Comparison of ENCODE assay signal across 9 mouse cellular contexts in the genomic region with DNA sequence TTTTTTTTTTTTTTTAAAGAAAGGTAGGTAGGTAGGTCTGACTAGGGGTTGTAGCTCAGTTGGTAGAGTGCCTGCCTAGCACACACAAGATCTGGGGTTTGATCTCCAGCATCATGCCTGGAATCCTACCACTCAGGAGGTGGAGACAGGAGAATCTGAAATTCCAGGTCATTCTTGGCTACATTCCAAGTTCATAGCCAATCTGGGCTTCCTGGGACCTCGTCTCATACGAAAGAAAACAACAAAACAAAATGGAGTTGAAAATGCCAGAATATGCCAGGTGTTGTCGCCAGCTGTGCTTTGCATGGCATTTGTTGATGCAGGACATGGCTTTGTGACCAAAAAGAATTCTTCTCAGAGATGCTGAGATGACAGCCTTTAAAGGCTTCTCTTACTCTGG. TPM values are rescaled to one million over a fixed set of nuclear protein-coding genes. Genes with fewer than 3 reads are reported as not detected.
DNase-seq lines count a peak whose midpoint lies in the region; ATAC-seq and TF ChIP-seq lines count a peak whose summit lies in the region.
"Had no signal": no experiment of that assay in that cellular context is flagged by ENCODE, and none has a peak within 500 bp of the region (broad histone marks: within the 10 kb centered on the region; RNA-seq: fewer than 3 reads in every experiment).

No protein-coding gene starts in this region.

- H3K27ac ChIP-seq in hindbrain, embryonic 14.5 days: no peak overlapping the region
- no peak overlapping the region for H3K27ac ChIP-seq in hindbrain, embryonic 10.5 days
- H3K27ac ChIP-seq in lung, embryonic 14.5 days (ENCODE audit: low read depth): no peak overlapping the region
- H3K27ac ChIP-seq in neural tube, embryonic 13.5 days (replicated peaks): 0 out of 2 replicates have a peak overlapping the region, but pooled peaks have one; percentile 33
- H3K27ac ChIP-seq: limb, embryonic 13.5 days had no signal

- no peaks in the 10 kb centered on the region for H3K27me3 ChIP-seq in hindbrain, embryonic 14.5 days (ENCODE audit: control insufficient read depth, insufficient read depth, low read length)
- H3K27me3 ChIP-seq in hindbrain, embryonic 10.5 days (ENCODE audit: insufficient read depth, poor library complexity, severe bottlenecking): no peaks in the 10 kb centered on the region
- H3K27me3 ChIP-seq in lung, embryonic 14.5 days (ENCODE audit: insufficient read depth, low read length): no peaks in the 10 kb centered on the region
- no peaks in the 10 kb centered on the region for H3K27me3 ChIP-seq in neural tube, embryonic 13.5 days
- H3K27me3 ChIP-seq: limb, embryonic 13.5 days had no signal

- H3K9ac ChIP-seq in hindbrain, embryonic 14.5 days: 0 out of 2 replicates have a peak overlapping the region, but pooled peaks have one; percentile 42
- 0 out of 2 replicates have a peak overlapping the region, but pooled peaks have one; percentile 23 for H3K9ac ChIP-seq in lung, embryonic 14.5 days
- H3K9ac ChIP-seq in neural tube, embryonic 13.5 days: no peak overlapping the region

- no peak overlapping the region for H3K4me3 ChIP-seq in hindbrain, embryonic 14.5 days (replicated peaks; ENCODE audit: low read length)
- H3K4me3 ChIP-seq in hindbrain, embryonic 10.5 days: no peak overlapping the region
- H3K4me3 ChIP-seq in lung, embryonic 14.5 days (ENCODE audit: low read depth, low read length): no peak overlapping the region
- no peak overlapping the region for H3K4me3 ChIP-seq in neural tube, embryonic 13.5 days

- peak; percentile 70 for DNase-seq in cerebellum, adult 9-10 months
- DNase-seq in cerebellum, adult 11 months: no peak
- DNase-seq in hindbrain, embryonic 14.5 days (ENCODE audit: low spot score): no peak
- no peak for DNase-seq in hindbrain, embryonic 10.5 days (ENCODE audit: low spot score)
- no peak for DNase-seq in lung, embryonic 14.5 days
- DNase-seq in lung, postnatal 10 days: no peak
- DNase-seq in right cerebral cortex, postnatal 36 days (ENCODE audit: low spot score in 2 of 2): no peak

- peaks cover 14% of the 10 kb centered on the region for H3K4me1 ChIP-seq in hindbrain, embryonic 14.5 days (replicated peaks; ENCODE audit: control insufficient read depth, insufficient read depth, low read length)
- H3K4me1 ChIP-seq in hindbrain, embryonic 10.5 days (replicated peaks): peaks cover 26% of the 10 kb centered on the region
- H3K4me1 ChIP-seq in lung, embryonic 14.5 days (ENCODE audit: insufficient read depth): 0 out of 2 replicates have a peak, but pooled peaks cover 5% of the 10 kb centered on the region
- H3K4me1 ChIP-seq in neural tube, embryonic 13.5 days (replicated peaks): peaks cover 24% of the 10 kb centered on the region

- 80% methylated on average over 3 of the region's 3 CpGs for WGBS in hindbrain, embryonic 14.5 days
- 73% methylated on average over 3 of the region's 3 CpGs for WGBS in hindbrain, embryonic 10.5 days
- 60% methylated on average over 3 of the region's 3 CpGs for WGBS in lung, embryonic 14.5 days
- 80% methylated on average over 3 of the region's 3 CpGs for WGBS in neural tube, embryonic 13.5 days

- TF ChIP-seq CTCF in lung, embryonic 14.5 days (IDR thresholded peaks at IDR 0.05; ENCODE audit: low read depth): no peak

- no peaks in the 10 kb centered on the region for H3K9me3 ChIP-seq in hindbrain, embryonic 14.5 days (ENCODE audit: control insufficient read depth, low read length)
- no peaks in the 10 kb centered on the region for H3K9me3 ChIP-seq in hindbrain, embryonic 10.5 days
- no peaks in the 10 kb centered on the region for H3K9me3 ChIP-seq in lung, embryonic 14.5 days (ENCODE audit: low read depth, low read length)
- H3K9me3 ChIP-seq in neural tube, embryonic 13.5 days: no peaks in the 10 kb centered on the region
- H3K9me3 ChIP-seq: limb, embryonic 13.5 days had no signal

- no peaks in the 10 kb centered on the region for H3K36me3 ChIP-seq in hindbrain, embryonic 14.5 days (replicated peaks; ENCODE audit: control insufficient read depth, insufficient read depth)
- no peaks in the 10 kb centered on the region for H3K36me3 ChIP-seq in hindbrain, embryonic 10.5 days
- no peaks in the 10 kb centered on the region for H3K36me3 ChIP-seq in lung, embryonic 14.5 days (ENCODE audit: insufficient read depth)
- H3K36me3 ChIP-seq in neural tube, embryonic 13.5 days: no peaks in the 10 kb centered on the region
- H3K36me3 ChIP-seq: limb, embryonic 13.5 days had no signal

- no peak for ATAC-seq in hindbrain, embryonic 14.5 days (ENCODE audit: low FRiP score)
- no peak for ATAC-seq in lung, embryonic 14.5 days (ENCODE audit: insufficient read depth)
- no peak for ATAC-seq in neural tube, embryonic 13.5 days (ENCODE audit: low read depth)

- H3K4me2 ChIP-seq in hindbrain, embryonic 14.5 days (replicated peaks): no peak overlapping the region
- H3K4me2 ChIP-seq in lung, embryonic 14.5 days: peak overlapping the region; percentile 40
- no peak overlapping the region for H3K4me2 ChIP-seq in neural tube, embryonic 13.5 days

RNA-seq across cellular contexts. Expression of gene Txn2, which starts 4.4 kb away (rescaled TPM):
- 207 and 216 TPM in 2 replicates for polyA plus RNA-seq in hindbrain, embryonic 14.5 days (2014; fragmentation: Nextera tagmentation; extraction: Ambion mirVana)
- polyA plus RNA-seq in hindbrain, embryonic 10.5 days (2016; fragmentation: Nextera tagmentation; extraction: Ambion mirVana): 286 and 294 TPM in 2 replicates
- polyA plus RNA-seq in lung, embryonic 14.5 days (2014; fragmentation: Nextera tagmentation; extraction: Ambion mirVana): 209 and 227 TPM in 2 replicates
- 206 and 209 TPM in 2 replicates for polyA plus RNA-seq in neural tube, embryonic 13.5 days (2015; fragmentation: Nextera tagmentation; extraction: Ambion mirVana)

RNA-seq across cellular contexts. Expression of gene Foxred2, which starts 23.3 kb away (rescaled TPM):
- polyA plus RNA-seq in hindbrain, embryonic 14.5 days (2014; fragmentation: Nextera tagmentation; extraction: Ambion mirVana): 10.7 and 10.8 TPM in 2 replicates
- 5.5 and 5.9 TPM in 2 replicates for polyA plus RNA-seq in hindbrain, embryonic 10.5 days (2016; fragmentation: Nextera tagmentation; extraction: Ambion mirVana)
- 5.4 and 5.7 TPM in 2 replicates for polyA plus RNA-seq in lung, embryonic 14.5 days (2014; fragmentation: Nextera tagmentation; extraction: Ambion mirVana)
- polyA plus RNA-seq in neural tube, embryonic 13.5 days (2015; fragmentation: Nextera tagmentation; extraction: Ambion mirVana): 6.7 and 7.2 TPM in 2 replicates

RNA-seq across cellular contexts. Expression of gene Eif3d, which starts 37.4 kb away (rescaled TPM):
- polyA plus RNA-seq in hindbrain, embryonic 14.5 days (2014; fragmentation: Nextera tagmentation; extraction: Ambion mirVana): 167 and 177 TPM in 2 replicates
- 241 and 255 TPM in 2 replicates for polyA plus RNA-seq in hindbrain, embryonic 10.5 days (2016; fragmentation: Nextera tagmentation; extraction: Ambion mirVana)
- polyA plus RNA-seq in lung, embryonic 14.5 days (2014; fragmentation: Nextera tagmentation; extraction: Ambion mirVana): 212 and 239 TPM in 2 replicates
- 175 and 185 TPM in 2 replicates for polyA plus RNA-seq in neural tube, embryonic 13.5 days (2015; fragmentation: Nextera tagmentation; extraction: Ambion mirVana)
